Mouse (Mus musculus) urinary bladder, postnatal 25 days (tissue): ENCODE results near the gene Brdt.

Experiments
- DNase-seq: peaks from one replicate; pipeline ENCODE4 v3.0.0; 2022; ENCODE audit warnings: low spot score

Gene Brdt

DNA sequence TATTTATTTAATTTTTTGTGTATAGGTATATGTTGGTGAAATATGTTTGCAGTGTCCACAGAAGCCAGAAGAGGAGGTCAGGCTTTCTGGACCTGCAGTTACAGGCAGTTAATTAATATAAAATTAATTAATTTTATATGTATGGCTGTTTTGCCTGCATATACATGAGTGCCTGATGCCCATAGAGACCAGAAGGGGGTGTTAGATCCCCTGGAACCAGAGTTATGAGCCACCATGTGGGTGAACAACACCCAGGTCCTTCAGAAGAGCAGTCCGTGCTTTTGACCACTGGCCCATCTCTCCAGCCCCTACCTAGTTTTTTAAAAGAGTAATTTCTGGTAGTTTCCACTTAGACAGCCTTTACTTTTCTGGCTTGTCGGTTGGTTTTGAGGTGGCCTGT lies 81.3 kb downstream of the Brdt start:
- DNase-seq: no peak

DNA sequence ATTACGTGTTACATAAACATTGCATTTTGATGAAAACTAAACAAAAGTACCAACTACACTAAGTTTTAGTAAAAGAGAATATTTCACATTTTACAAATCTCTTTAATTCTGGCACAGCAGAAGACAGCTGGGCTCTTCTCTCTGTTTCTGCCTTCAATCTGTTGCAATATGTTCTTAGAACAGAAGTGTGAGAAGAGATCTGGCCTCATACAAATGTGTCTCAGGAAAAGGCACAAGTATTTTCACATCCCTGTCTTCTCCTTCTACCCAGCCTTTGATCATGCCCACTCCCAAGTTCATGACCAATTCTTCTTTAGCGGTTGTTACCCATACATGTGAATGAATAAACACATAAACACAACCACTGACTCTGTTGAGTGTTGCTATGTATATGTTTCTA lies 84.1 kb downstream of the Brdt start:
- no peak for DNase-seq

DNA sequence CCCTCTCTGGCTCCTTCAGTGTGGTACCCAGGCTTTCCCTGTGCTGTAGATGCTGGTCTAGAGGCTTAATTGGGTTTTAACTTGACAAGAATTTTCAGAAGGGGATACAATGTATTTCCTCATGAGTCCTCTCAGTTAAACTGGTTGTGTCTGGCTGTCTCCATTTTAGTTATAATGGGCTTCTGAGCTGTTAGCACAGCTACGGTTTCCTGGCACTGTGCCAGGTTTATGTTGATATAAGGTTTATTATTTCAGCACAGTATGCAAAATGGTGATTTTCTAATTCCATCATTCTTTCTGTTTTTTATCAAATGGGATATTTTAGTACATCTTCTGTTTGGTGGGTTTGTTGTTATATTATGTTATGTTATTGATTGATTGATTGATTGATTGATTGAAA lies 90.7 kb downstream of the Brdt start:
- DNase-seq: no peak

DNA sequence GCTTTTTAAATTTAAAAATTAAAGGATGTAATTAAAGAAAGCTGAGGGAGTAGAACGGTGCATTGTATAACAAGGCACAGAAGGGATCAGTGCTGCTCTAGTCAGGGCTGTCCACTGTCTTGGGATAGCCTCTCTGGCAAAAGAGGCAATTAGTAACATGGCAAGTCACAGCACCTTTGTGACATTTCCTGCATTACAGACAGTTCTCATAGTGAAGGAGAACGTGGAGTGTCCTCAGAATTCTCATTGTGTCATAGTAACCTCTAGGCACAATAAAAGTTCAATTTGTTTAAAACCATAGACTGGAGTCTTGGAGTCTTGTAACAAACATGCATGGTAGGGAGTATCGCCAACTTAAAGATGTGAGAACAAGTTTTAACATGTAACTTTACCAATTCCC lies 100.3 kb downstream of the Brdt start, which contains the start of gene Lpcat2b:
TSS of gene Lpcat2b (plus strand) at position 301 of the 400 bp plus-strand sequence.
- no peak for DNase-seq

DNA sequence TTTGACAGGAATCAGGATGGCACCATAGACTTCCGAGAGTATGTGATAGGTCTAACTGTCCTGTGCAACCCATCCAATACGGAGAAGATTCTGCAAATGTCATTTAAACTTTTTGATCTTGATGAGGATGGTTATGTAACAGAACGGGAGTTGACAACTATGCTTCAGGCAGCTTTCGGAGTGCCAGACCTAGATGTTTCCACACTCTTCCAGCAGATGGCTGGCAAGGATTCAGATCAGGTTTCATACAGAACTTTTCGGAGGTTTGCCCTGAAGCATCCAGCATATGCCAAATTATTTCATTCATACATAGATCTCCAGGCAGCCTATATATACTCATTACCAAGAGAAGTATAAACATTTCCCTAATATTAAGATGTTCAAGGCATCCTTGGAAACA lies 103.0 kb downstream of the Brdt start:
- DNase-seq: no peak

DNA sequence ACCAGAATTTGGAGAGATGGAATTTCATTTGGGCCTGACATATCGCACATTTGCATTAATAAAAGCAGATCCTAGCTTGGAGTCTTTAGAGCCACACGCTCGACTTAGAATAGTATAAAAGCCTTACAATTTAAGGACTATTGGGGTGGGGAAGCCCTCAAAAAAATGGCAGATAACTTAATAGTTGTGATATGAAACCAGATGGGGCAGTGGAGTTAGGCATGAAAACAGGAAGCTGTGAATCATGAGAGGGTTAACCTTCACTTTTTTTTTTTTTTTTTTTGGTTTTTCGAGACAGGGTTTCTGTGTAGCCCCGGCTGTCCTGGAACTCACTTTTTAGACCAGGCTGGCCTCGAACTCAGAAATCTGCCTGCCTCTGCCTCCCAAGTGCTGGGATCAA lies 105.2 kb downstream of the Brdt start:
- no peak for DNase-seq
